Mouse (Mus musculus): ENCODE data around the gene Gal3st1.
"Not testable (repeated sequence)": the region's sequence is repeated elsewhere in the genome, so short reads cannot be mapped to it uniquely, and the experiment has no call there.

Gal3st1 gene

DNA sequence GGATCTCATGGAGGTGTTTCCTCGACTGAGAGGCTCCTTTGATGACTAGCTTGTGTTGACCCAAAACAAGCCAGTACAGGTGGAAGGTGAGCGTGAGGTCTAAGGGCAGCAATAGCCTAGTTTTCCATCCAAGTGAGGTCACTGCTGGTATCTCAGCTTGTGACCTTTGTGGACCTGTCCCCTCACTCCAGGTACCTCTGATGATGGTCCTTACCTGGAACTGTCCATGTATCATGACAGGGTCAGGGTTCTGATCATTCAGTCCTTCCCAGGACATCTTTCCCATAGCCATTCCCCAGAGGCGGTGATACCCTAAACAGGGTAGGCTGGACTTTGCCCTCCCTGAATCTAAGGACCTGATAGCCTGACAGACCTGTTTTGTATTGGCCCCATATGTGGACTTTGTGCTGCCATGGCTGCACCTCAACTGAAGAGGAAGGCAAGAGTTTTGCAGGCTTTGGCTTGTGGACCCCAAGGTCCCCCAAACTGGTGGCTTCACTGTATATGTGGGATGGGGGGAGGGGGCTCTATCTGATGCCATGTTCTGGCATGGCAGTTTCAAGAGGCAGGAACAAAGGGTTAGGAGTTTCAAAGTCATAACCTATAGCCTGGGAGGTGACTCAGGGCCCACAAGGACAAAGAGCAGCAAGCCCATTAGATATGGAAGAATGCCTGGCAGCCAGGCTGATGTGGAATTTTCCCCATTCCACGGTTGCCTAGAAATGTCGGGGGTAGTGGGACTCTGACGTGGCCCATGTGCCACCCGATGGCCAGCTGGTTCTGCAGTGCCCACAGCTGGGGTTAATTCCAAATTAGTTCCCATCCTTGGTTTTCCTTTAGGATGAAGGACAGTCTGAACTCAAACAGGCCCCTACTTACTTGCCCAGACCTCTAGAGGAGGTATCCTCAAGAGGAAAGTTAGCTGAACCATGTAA lies 894 bp upstream of the Gal3st1 start:
- no peak for DNase-seq (ENCODE audit: extremely low spot score)

DNA sequence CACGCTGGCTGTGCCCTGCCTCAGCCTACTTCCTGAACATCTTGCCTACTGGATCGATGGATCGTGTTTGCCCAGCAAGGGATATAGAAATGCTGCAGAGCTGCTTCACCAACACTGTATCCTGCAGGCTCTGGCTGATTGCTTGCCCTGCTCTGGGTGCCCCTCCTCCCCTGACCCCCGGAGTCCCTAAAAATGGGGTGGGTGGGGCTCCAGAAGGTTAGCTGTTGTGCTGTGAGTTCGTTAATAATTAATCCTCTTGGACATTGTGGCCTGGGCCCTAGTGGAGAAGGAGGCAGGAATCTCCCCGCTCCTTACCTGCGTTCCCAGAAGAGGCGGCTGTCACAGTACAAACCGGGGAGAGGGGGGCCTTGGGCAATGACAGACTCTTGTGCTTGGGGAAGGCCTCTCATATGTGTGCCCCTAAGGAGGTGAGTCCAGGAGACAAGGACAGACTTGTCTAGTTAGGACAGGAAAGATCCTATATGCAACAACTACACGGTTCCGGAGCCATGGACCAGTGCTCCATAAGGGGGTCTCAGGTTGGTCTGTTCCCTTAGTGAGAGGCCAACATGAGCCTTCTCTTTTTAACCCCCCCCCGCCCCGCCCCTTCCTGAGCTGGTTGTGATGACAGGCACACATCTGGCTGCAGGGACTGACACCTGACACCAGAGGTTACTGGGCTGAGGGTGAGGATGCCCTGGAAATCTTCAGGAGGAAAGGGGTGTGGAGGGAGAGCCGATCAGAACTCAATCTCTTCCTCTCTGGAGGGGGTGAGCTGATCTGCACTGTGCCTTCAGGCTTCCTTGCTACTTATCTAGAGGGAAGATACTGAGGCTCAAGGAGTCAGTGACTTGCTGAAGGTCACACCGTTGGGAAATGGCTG lies 668 bp downstream of the Gal3st1 start:
- DNase-seq (ENCODE audit: extremely low spot score) = peak; percentile 35

DNA sequence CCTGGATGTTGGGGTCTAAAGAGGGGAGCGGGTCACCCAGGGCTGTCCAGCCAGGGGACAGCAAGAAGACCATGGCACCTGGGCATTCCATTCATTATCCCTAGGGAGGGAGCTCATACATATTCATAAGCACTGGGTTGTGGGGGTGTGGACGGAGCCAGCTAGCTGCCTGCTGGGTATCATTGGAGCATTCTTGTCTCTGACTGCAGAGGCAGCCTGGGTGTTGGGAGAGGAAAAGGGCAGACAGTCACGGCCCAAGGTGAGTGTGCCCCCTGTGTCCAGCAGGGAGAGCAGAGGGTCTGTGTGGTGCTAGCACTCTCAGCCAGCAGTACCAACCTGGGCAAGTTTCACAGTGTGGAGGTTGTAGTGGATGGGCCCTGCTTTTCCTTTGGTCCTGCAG lies 6.3 kb downstream of the Gal3st1 start:
- no peak for DNase-seq (ENCODE audit: extremely low spot score)

DNA sequence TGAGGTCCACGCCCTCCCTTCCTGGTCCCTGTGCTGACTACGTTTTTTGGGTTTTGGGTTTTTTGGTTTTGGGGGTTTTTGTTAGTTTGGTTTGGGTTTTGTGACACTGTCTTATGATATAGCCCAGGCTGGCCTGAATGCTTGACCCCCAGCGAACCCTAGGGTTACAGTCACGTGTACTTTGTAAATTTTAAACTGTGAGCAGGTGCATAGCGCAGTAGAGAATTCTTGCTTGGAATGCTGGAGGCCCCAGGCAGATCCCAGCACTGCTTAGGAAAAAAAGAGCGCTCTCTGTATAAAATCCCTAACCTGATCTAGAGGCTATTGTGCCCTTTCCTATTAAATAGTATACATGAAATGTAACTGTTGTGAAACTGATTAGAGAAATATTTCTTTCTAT lies 9.7 kb downstream of the Gal3st1 start:
- no peak for DNase-seq (ENCODE audit: extremely low spot score)

DNA sequence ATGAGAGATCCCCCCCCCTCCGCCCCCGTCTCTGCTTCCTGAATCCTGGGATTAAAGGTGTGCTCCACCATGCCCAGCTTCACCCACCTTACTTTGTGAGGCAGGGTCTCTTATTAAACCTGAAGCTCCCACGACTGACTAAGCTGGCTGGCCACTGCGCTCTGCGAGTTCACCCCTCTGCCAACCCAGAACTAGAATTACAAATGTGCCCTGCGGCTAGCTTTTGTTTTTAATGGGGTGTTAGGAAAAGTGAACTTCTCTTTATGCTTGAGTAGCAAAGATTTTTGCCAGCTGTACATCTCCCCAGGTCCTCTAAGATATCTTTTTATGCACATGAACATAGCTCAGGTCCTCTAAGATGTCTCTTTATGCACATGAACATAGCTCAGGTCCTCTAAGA lies 10.5 kb downstream of the Gal3st1 start:
- DNase-seq (ENCODE audit: extremely low spot score) = no peak

DNA sequence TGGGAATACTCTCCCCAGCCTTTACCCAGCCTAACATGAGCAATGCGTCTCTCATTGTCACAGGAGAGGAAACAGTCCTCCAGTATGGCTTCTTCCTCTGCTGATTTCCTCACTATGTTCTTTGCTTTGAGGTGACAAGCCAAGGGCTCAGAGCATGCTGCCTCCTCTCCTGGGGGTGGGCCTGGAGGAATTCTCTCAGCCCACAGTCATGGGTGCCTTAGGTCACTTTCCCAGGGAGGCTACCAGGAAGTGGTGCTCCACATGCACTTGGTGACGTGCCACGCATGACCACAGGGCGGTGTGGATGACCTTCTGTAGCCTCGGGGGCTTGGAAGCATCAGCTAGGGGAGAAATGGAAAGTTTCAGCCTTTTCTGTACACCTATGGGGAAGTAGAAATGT lies 12.1 kb downstream of the Gal3st1 start:
- no peak for DNase-seq (ENCODE audit: extremely low spot score)

DNA sequence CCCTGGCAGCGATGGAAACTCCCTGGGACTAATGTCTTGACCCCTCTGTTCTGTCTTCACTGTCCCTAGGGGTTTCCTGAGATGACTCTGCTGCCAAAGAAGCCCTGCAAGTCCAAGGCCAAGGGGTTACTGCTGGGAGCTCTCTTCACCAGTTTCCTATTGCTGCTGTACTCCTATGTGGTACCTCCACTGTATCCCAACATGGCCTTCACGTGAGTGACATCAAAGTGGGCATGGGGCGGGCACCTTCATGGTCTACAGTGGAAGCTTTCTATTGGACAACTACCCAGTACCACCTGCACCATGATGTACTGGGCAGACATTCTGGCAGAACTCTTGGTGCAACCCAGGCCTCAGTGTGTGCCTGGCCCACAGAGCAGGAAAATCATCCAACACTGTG lies 13.4 kb downstream of the Gal3st1 start:
- DNase-seq (ENCODE audit: extremely low spot score) = no peak

DNA sequence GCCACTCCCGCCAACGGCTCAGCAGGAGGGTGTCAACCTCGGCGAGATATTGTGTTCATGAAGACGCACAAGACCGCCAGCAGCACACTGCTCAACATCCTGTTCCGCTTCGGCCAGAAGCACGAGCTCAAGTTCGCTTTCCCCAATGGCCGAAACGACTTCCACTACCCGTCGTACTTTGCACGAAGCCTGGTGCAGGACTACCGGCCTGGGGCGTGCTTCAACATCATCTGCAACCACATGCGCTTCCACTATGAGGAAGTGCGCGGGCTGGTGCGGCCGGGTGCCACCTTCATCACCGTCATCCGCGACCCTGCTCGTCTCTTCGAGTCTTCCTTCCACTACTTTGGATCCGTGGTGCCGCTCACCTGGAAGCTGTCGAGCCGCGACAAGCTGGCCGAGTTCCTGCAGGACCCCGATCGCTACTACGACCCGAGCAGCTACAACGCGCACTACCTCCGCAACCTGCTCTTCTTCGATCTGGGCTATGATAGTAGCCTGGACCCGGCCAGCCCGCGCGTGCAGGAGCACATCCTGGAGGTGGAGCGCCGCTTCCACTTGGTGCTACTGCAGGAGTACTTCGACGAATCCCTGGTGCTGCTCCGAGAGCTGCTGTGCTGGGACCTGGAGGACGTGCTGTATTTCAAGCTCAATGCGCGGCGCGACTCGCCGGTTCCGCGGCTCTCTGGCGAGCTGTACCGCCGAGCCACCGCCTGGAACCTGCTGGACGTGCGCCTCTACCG lies 14.7 kb downstream of the Gal3st1 start:
- DNase-seq (ENCODE audit: extremely low spot score) = peak; percentile 29

DNA sequence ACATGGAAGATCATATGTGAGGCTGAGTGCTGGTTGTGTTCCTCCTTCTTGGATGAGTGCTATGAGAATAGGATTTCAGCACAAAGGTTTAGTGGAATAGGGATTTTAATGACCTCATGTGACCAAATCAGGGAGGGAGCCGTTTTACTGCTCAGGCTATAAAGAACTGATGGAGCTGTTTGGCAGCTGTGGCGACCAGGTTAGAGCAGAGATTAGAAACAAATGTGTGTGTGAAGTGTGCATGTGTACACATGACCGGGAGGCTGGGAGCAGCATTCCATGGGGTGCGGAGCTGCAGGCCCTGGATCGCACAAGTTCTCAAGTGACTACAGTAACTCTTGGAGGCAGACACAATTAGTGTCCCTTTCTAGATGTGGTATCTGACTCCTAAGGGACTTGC lies 16.1 kb downstream of the Gal3st1 start:
- no peak for DNase-seq (ENCODE audit: extremely low spot score)

DNA sequence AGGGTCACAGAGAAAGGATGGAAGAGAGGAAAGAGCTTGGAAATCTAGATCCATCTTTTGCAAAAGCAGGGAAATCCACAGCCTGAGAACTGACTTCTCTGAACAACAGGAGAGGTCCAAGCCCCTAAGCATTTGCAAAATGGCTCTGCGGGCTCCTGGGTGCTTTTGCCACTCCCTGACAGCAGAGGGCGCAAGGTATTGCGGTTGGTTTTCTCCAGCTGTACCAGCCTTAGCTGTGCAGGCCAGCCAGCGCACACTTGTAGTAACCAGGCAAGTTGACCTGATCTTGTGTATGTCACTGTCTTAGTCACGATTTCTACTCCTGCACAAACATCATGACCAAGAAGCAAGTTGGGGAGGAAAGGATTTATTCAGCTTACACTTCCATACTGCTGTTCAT lies 18.2 kb downstream of the Gal3st1 start:
- peak; percentile 77 for DNase-seq (ENCODE audit: extremely low spot score)

DNA sequence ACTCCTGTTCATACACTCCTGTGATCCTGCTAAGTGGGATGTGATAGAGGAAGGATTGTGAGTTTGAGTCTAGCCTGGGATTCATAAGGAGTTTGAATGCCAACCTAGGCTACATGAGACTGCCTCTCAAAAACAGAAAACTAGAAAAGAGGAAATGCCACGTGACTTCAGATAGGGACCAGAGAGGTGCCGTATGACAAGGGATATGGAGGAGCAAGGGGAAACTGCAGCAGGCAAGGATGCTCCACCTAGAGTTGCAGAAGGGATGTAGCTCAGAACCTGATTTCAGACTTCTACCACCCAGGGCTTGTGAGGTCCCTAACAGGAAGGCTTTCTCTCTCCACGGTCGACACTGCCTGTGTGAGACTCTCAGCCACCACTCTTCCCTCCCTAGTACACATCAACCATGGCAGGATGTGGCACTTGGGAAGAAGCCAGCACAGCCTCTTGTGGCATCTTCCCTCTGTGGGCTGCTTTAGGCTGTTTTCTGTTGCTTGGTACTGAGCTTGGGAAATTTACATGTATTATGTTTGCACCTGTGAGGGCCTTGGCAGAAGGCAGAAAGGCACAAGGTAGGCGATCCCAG lies 21.9 kb downstream of the Gal3st1 start:
- no peak for DNase-seq (ENCODE audit: extremely low spot score)

DNA sequence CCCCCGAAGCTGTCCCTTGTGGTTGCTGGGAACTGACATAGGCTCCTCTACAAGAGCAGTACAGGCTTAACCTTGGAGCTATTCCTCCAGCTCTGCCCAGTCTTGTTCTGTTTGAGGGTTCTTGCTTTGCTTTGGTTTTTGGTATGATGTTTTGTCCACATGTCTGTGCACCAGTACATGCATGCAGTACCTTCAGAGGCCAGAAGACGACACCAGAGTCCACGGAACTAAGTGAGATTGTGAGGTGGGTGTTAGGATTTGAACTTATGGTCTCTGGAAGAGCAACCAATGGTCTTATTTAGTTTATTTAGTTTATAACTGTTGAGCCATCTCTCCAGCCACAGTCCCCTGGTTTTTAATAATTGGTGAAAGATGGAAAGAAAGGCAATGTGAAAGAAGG lies 23.0 kb downstream of the Gal3st1 start:
- DNase-seq (ENCODE audit: extremely low spot score) = no peak

DNA sequence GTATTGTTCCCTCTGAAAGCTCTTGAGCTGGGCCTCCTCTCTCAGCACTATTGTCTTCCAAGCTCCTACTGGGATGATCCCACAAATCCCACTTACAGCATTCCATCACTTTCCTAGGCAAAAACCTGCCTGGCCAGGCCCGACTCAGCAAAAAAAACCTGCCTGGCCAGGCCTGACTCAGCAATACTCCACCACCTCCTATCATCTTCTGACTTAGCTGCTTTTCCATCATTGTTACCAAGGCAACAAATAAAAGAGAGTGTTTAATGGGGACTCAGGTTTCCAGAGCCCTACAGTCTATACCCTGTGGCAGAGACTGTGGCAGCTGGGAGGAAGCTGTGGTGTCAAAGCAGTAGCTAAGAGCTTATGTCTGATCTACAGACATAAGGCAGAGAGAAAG lies 29.2 kb downstream of the Gal3st1 start:
- no peak for DNase-seq (ENCODE audit: extremely low spot score)

DNA sequence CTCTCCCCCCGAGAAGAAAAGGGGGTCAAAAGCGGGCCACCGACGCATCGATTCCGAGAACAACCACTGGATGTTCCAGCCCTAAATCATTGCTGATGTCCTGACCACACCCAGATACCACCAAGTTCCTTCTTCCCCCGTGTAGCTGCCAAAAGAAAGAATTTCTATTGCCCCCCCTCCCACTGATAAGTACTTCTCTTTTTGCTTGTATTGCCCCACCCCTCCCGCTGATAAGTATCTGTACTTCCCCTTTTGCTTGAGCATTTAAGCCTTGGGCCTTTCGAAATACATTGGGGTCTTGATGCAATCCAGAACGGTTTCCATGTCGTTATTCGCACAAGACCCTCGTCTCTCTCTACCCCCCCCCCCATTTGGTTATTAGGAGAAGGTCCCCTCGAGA lies 32.4 kb downstream of the Gal3st1 start:
- DNase-seq (ENCODE audit: extremely low spot score) = not testable (repeated sequence)

DNA sequence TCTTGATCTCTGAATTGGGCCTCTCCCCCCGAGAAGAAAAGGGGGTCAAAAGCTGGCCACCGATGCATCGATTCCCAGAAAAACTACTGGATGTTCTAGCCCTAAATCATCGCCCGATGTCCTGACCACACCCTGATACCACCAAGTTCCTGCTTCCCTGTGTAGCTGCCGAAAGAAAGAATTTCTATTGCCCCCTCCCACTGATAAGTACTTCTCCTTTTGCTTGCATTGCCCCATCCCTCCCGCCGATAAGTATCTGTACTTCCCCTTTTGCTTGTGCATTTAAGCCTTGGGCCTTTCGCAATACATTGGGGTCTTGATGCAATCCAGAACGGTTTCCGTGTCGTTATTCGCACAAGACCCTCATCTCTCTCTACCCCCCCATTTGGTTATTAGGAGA lies 38.7 kb downstream of the Gal3st1 start:
- not testable (repeated sequence) for DNase-seq (ENCODE audit: extremely low spot score)

DNA sequence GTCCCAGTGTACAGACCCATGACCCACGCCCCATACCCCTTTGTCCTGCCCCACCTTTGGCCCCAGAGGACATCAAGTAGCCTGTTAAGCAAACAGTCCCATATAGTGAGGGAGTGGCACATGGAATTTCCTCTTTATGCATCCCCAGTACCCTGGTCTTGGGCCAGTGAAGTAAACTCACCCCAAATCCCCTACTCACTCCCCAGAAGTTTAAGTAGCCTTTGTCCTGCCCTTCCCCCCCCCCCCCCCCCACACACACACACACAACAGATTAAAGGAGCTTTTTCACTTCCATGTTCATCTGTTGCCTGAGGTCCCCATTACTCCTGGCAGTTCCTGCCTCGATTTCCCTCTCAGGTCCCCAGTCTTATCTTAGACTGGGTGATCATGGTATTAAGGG lies 39.9 kb downstream of the Gal3st1 start:
- DNase-seq (ENCODE audit: extremely low spot score) = no peak

DNA sequence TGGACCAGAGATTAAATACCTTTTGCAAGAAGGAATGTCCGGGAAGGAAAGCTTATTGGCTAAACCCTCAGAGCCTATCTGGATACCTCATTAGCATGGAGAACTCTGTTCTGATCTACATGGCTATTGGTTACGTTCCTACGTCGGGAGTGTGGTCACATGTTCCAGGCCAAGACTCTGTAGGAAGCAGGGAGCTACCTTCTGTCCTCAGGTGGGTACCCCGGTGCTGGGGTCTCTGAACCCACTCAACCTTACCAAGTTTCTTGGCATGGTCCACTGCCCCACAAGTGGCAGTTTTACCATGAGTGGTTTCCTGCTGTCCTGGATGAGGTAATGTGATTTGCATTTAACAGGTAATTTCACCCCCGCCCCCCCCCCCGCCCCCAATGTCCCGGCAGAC lies 43.6 kb downstream of the Gal3st1 start:
- no peak for DNase-seq (ENCODE audit: extremely low spot score)

DNA sequence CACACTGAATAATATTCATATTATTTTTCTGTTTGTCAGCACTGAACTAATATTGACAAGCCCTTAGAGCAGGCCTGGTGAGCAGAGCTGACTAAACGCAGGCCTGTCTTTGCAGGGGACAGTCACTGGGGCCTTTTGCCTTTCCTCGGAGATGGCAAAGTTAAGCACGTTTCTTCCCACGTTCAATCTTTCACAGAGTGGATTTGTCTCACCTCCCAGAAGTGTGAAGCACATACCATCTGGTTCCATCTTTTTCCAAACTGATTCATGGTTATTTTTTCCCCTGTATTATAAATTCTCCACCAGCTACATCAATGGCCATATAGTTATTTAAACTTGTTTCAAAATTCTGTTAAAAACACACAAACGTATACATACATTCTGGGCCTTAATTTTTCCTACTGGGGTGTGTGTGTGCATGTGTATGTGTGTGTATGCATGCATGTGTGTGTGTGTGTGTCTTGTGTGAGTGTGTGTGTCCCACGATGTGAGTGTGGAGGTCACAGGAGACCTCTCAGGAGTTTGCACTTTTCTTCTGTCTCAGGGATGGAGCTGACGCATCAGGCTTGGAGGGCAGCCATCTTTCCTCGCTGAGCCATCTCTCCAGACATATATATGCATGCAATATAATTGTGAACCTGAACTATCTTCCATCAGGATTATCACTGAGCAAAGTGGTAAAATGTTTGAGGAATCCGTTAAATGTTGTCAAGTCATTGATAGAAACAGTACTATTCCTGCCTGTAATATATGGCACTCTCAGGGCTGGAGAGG lies 44.3 kb downstream of the Gal3st1 start:
- no peak for DNase-seq (ENCODE audit: extremely low spot score)

DNA sequence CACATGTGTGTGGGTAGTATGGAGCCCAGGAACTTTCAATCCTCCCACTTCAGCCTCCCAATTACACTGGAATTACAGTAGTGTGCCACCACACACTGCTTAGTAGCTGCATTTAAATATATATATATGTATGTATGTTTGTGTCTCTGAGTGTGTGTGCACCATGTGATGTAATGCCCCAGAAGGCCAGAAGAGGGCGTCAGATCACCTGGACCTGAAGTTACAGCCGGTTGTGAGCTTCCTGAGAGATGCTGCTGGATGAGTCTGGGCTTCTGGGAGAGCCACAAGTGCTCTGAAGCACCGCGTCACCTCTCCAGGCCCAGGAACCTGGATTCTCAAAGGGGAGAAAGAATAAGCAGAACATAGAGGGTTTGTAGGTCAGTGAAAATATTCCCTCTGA lies 45.9 kb downstream of the Gal3st1 start:
- no peak for DNase-seq (ENCODE audit: extremely low spot score)

DNA sequence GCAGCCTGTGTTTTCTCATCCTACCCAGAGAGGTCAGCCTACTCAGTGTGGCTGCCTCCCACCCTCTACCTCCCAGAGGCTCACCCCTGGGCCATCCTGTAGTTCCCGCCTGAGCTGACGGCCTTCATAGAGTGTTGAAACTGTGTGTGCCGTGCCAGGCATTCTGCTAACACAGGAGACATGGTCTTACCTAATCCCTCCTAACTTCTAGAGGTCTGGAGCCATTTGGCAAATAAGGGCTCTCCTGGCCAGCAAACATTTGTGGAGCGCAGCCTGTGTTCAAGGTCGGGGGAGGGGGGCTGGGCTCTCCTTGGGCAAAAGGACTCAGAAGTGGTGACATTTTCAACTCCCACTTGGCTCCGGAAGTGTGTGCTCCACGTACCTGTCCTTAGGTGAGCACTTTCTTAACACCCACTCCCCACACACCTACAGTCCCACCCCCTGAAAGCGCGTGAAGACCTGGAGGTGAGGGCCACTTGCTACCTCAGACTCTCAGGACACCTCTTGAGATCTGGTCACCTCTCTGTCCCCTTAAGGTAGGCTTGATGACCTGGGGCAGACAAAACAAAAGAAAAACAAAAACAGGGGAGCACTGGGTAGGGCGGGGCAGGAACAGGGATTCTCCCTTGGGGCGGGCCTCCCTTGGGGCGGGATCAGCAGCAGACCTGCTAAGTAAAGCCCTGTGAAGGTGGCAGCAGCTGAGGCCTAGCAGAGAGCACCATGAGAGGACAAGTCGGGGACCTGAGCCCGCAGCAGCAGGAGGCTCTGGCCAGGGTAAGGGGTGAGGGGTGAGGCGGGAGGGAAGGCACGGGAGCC lies 47.9 kb downstream of the Gal3st1 start, which contains the start of gene Sec14l4:
Sec14l4 (plus strand) TSS at position 337 of the 816 bp plus-strand sequence.
- DNase-seq (ENCODE audit: extremely low spot score) = no peak
